Mouse (Mus musculus): ENCODE data around the gene Syndig1. TPM values are rescaled to one million over a fixed set of nuclear protein-coding genes. Genes with fewer than 3 reads are reported as not detected.

The Syndig1 gene
- polyA plus RNA-seq, 1 experiment from 2014 or later: 77.9 TPM

- H3K36me3 ChIP-seq: no peaks in the 10 kb centered on the region
- no peak overlapping the region for H3K4me3 ChIP-seq (replicated peaks)
- H3K27ac ChIP-seq (replicated peaks): no peak overlapping the region
- H3K27me3 ChIP-seq (replicated peaks): no peaks in the 10 kb centered on the region
- no peak overlapping the region for H3K4me2 ChIP-seq
- no peaks in the 10 kb centered on the region for H3K4me1 ChIP-seq
- H3K9ac ChIP-seq (replicated peaks): no peak overlapping the region
- no peaks in the 10 kb centered on the region for H3K9me3 ChIP-seq (replicated peaks)
- ATAC-seq (ENCODE audit: low FRiP score): no peak
Measured at GRCm38 (mm10) chr2:149987610-149988009, 158.6 kb downstream of the Syndig1 start.

GRCm38 (mm10) chr2:149991506-149991905 lies 162.5 kb downstream of the Syndig1 start:
- Histone ChIP-seq H3K9ac (replicated peaks) (no peak overlapping the region), H3K4me3 (replicated peaks) (no peak overlapping the region), H3K36me3 (no peaks in the 10 kb centered on the region), H3K4me2 (no peak overlapping the region), H3K27ac (replicated peaks) (no peak overlapping the region; the same call in 1 of the 2 replicates), H3K4me1 (peaks cover 3% of the 10 kb centered on the region; the same call in 1 of the 2 replicates), H3K9me3 (replicated peaks) (no peaks in the 10 kb centered on the region), H3K27me3 (replicated peaks) (no peaks in the 10 kb centered on the region)
- ATAC-seq (ENCODE audit: low FRiP score): no peak
- 21% methylated on average over 2 of the region's 2 CpGs for WGBS

- ATAC-seq (ENCODE audit: low FRiP score): no peak
- WGBS: 93% methylated on average over 4 of the region's 4 CpGs
- H3K4me2 ChIP-seq: no peak overlapping the region
Measured at GRCm38 (mm10) chr2:149992921-149993320, 163.9 kb downstream of the Syndig1 start.

GRCm38 (mm10) chr2:149996382-149996964 lies 167.5 kb downstream of the Syndig1 start:
- H3K4me3 ChIP-seq (replicated peaks): no peak overlapping the region
- H3K9me3 ChIP-seq (replicated peaks): no peaks in the 10 kb centered on the region
- H3K27me3 ChIP-seq (replicated peaks): no peaks in the 10 kb centered on the region
- no peak overlapping the region for H3K9ac ChIP-seq (replicated peaks)
- peak overlapping the region; percentile 63 for H3K27ac ChIP-seq (replicated peaks)
- peak; percentile 56 for ATAC-seq (ENCODE audit: low FRiP score)
- H3K4me1 ChIP-seq: peaks cover 28% of the 10 kb centered on the region
- H3K36me3 ChIP-seq: no peaks in the 10 kb centered on the region
- no peak overlapping the region for H3K4me2 ChIP-seq
- 33% methylated on average over 5 of the region's 5 CpGs for WGBS

More at GRCm38 (mm10) chr2:149992921-149993320, 163.9 kb downstream of the Syndig1 start:
- no peaks in the 10 kb centered on the region for H3K27me3 ChIP-seq (replicated peaks)
- H3K4me3 ChIP-seq (replicated peaks): no peak overlapping the region
- no peaks in the 10 kb centered on the region for H3K9me3 ChIP-seq (replicated peaks)
- H3K36me3 ChIP-seq: no peaks in the 10 kb centered on the region
- no peak overlapping the region for H3K27ac ChIP-seq (replicated peaks)
- H3K9ac ChIP-seq (replicated peaks): no peak overlapping the region
- peaks cover 17% of the 10 kb centered on the region for H3K4me1 ChIP-seq

GRCm38 (mm10) chr2:149997657-149998056 lies 168.6 kb downstream of the Syndig1 start:
- H3K4me3 ChIP-seq (replicated peaks): no peak overlapping the region
- ATAC-seq (ENCODE audit: low FRiP score): peak; percentile 53; the same call in 1 of the 2 replicates
- peak overlapping the region; percentile 63 for H3K27ac ChIP-seq (replicated peaks)
- H3K9me3 ChIP-seq (replicated peaks): no peaks in the 10 kb centered on the region
- peaks cover 28% of the 10 kb centered on the region for H3K4me1 ChIP-seq
- H3K36me3 ChIP-seq: no peaks in the 10 kb centered on the region
- H3K4me2 ChIP-seq: no peak overlapping the region
- H3K27me3 ChIP-seq (replicated peaks): no peaks in the 10 kb centered on the region
- 47% methylated on average over 2 of the region's 2 CpGs for WGBS
- H3K9ac ChIP-seq (replicated peaks): no peak overlapping the region

- Histone ChIP-seq H3K36me3 (no peaks in the 10 kb centered on the region), H3K9me3 (replicated peaks) (no peaks in the 10 kb centered on the region), H3K27me3 (replicated peaks) (no peaks in the 10 kb centered on the region), H3K4me1 (peaks cover 28% of the 10 kb centered on the region), H3K9ac (replicated peaks) (no peak overlapping the region), H3K4me2 (no peak overlapping the region), H3K4me3 (replicated peaks) (no peak overlapping the region), H3K27ac (replicated peaks) (no peak overlapping the region)
- no peak for ATAC-seq (ENCODE audit: low FRiP score)
- WGBS: 86% methylated on average over 4 of the region's 4 CpGs
Measured at GRCm38 (mm10) chr2:149998373-149999108, 169.5 kb downstream of the Syndig1 start.

- Histone ChIP-seq H3K4me2 (no peak overlapping the region), H3K36me3 (no peaks in the 10 kb centered on the region), H3K9ac (replicated peaks) (no peak overlapping the region), H3K9me3 (replicated peaks) (no peaks in the 10 kb centered on the region), H3K27ac (replicated peaks) (no peak overlapping the region), H3K4me3 (replicated peaks) (no peak overlapping the region), H3K27me3 (replicated peaks) (no peaks in the 10 kb centered on the region), H3K4me1 (peaks cover 28% of the 10 kb centered on the region)
- no peak for ATAC-seq (ENCODE audit: low FRiP score)
- WGBS: 27% methylated on average over 2 of the region's 2 CpGs
Measured at GRCm38 (mm10) chr2:150000564-150000963, 171.6 kb downstream of the Syndig1 start.

GRCm38 (mm10) chr2:150003499-150003898 lies 174.5 kb downstream of the Syndig1 start:
- Histone ChIP-seq H3K27ac (replicated peaks) (no peak overlapping the region), H3K4me3 (replicated peaks) (no peak overlapping the region), H3K4me1 (peaks cover 4% of the 10 kb centered on the region), H3K36me3 (no peaks in the 10 kb centered on the region), H3K9ac (replicated peaks) (no peak overlapping the region), H3K27me3 (replicated peaks) (no peaks in the 10 kb centered on the region), H3K9me3 (replicated peaks) (no peaks in the 10 kb centered on the region), H3K4me2 (no peak overlapping the region)
- ATAC-seq (ENCODE audit: low FRiP score): no peak
- WGBS: 97% methylated on average over 3 of the region's 3 CpGs

- Histone ChIP-seq H3K36me3 (no peaks in the 10 kb centered on the region), H3K4me2 (no peak overlapping the region), H3K4me1 (peaks cover 13% of the 10 kb centered on the region), H3K27ac (replicated peaks) (no peak overlapping the region), H3K9me3 (replicated peaks) (no peaks in the 10 kb centered on the region), H3K27me3 (replicated peaks) (no peaks in the 10 kb centered on the region), H3K4me3 (replicated peaks) (no peak overlapping the region), H3K9ac (replicated peaks) (no peak overlapping the region)
- 83% methylated on average over 6 of the region's 6 CpGs for WGBS
- no peak for ATAC-seq (ENCODE audit: low FRiP score)
Measured at GRCm38 (mm10) chr2:150012787-150013346, 183.9 kb downstream of the Syndig1 start.

GRCm38 (mm10) chr2:150013785-150014184 lies 184.8 kb downstream of the Syndig1 start:
- Histone ChIP-seq H3K36me3 (no peaks in the 10 kb centered on the region), H3K27me3 (replicated peaks) (no peaks in the 10 kb centered on the region), H3K4me3 (replicated peaks) (no peak overlapping the region), H3K27ac (replicated peaks) (no peak overlapping the region), H3K9ac (replicated peaks) (no peak overlapping the region), H3K9me3 (replicated peaks) (no peaks in the 10 kb centered on the region), H3K4me1 (peaks cover 13% of the 10 kb centered on the region), H3K4me2 (no peak overlapping the region)
- 29% methylated on average over 4 of the region's 4 CpGs for WGBS
- ATAC-seq (ENCODE audit: low FRiP score): no peak

GRCm38 (mm10) chr2:150016303-150016702 lies 187.3 kb downstream of the Syndig1 start:
- Histone ChIP-seq H3K36me3 (no peaks in the 10 kb centered on the region), H3K9me3 (replicated peaks) (no peaks in the 10 kb centered on the region), H3K27me3 (replicated peaks) (no peaks in the 10 kb centered on the region), H3K4me1 (peaks cover 13% of the 10 kb centered on the region), H3K4me2 (no peak overlapping the region), H3K27ac (replicated peaks) (no peak overlapping the region), H3K9ac (replicated peaks) (no peak overlapping the region), H3K4me3 (replicated peaks) (no peak overlapping the region)
- ATAC-seq (ENCODE audit: low FRiP score): no peak
- WGBS: 57% methylated on average over 5 of the region's 5 CpGs

- Histone ChIP-seq H3K9me3 (replicated peaks) (no peaks in the 10 kb centered on the region), H3K36me3 (no peaks in the 10 kb centered on the region), H3K27ac (replicated peaks) (no peak overlapping the region), H3K4me3 (replicated peaks) (no peak overlapping the region), H3K4me2 (no peak overlapping the region), H3K9ac (replicated peaks) (no peak overlapping the region), H3K4me1 (peaks cover 24% of the 10 kb centered on the region), H3K27me3 (replicated peaks) (no peaks in the 10 kb centered on the region)
- WGBS: 65% methylated on average over 2 of the region's 2 CpGs
- ATAC-seq (ENCODE audit: low FRiP score): no peak
Measured at GRCm38 (mm10) chr2:150020706-150021105, 191.7 kb downstream of the Syndig1 start.

All from neural tube, embryonic 15.5 days (tissue).